Mouse (Mus musculus) embryonic facial prominence, embryonic 11.5 days (tissue): ENCODE results near the gene Lrrk1. TPM values are rescaled to one million over a fixed set of nuclear protein-coding genes. Genes with fewer than 3 reads are reported as not detected.
A peak's percentile ranks its signal among the peaks of the same experiment; 100 is the strongest.

Experiments
- ATAC-seq: fragments of 200-750 bp; cut with Nextera tagmentation; replicated peaks from 2 replicates; pipeline ENCODE4 v1.8.0; 2017; ENCODE audit warnings: low read depth; ENCODE audit not compliant: insufficient number of reproducible peaks, low FRiP score, low TSS enrichment
- DNase-seq: peaks from one replicate; pipeline ENCODE4 v3.0.0-alpha.2; 2015; ENCODE audit warnings: low spot score
- H3K27ac ChIP-seq: fragments of 300-500 bp; sonication (generic); replicated peaks from 2 replicates; pipeline ENCODE4 v1.5.1; 2014; ENCODE audit warnings: mild to moderate bottlenecking, low read depth, low read length, control low read depth
- H3K27me3 ChIP-seq: fragments of 300-500 bp; sonication (generic); 2 replicates; pipeline ENCODE4 v1.6.1; 2014; ENCODE audit warnings: mild to moderate bottlenecking, low read length, moderate library complexity, mixed read lengths; ENCODE audit not compliant: control insufficient read depth, insufficient read depth
- H3K36me3 ChIP-seq: fragments of 300-500 bp; sonication (generic); replicated peaks from 2 replicates; pipeline ENCODE4 v1.6.1; 2014; ENCODE audit warnings: low read depth, mild to moderate bottlenecking, low read length, moderate library complexity, mixed read lengths; ENCODE audit not compliant: control insufficient read depth, insufficient read depth
- H3K4me1 ChIP-seq: fragments of 300-500 bp; sonication (generic); 2 replicates; pipeline ENCODE4 v1.6.1; 2014; ENCODE audit warnings: low read length, mixed read lengths; ENCODE audit not compliant: control insufficient read depth, insufficient read depth
- H3K4me2 ChIP-seq: fragments of 300-500 bp; sonication (generic); 2 replicates; pipeline ENCODE4 v1.6.1; 2014; ENCODE audit warnings: low read depth, mild to moderate bottlenecking, control low read depth, low read length, moderate library complexity
- H3K4me3 ChIP-seq: fragments of 300-500 bp; sonication (generic); 2 replicates; pipeline ENCODE4 v1.5.1; 2014; ENCODE audit warnings: low read depth, low read length, control low read depth
- H3K9ac ChIP-seq: fragments of 300-500 bp; sonication (generic); replicated peaks from 2 replicates; pipeline ENCODE4 v1.6.1; 2014; ENCODE audit warnings: mild to moderate bottlenecking, control low read depth, low read length
- H3K9me3 ChIP-seq: fragments of 300-500 bp; sonication (generic); replicated peaks from 2 replicates; pipeline ENCODE4 v1.6.1; 2016; ENCODE audit warnings: mild to moderate bottlenecking, low read length, inconsistent platforms, mixed read lengths; ENCODE audit not compliant: control insufficient read depth
- whole genome bisulfite sequencing: fragments of 180-500 bp; shearing (Covaris S2); extraction: QIAGEN DNeasy Blood & Tissue Kit; methylation state at CpG from one replicate; pipeline ENCODE4 v1.1.7; 2014; 5-methylcytosine and 5-hydroxymethylcytosine counted together
- polyA plus RNA-seq: library from polyadenylated mRNA; unstranded; fragments of >200 nt; fragmentation: Nextera tagmentation; extraction: Ambion mirVana; gene quantifications from 2 replicates; pipeline ENCODE4 v1.2.1, GENCODE M21; 2014

Gene Lrrk1
- polyA plus RNA-seq, 1 experiment from 2014 or later, result 3.1 TPM

- Histone ChIP-seq H3K4me2 (no peak overlapping the region), H3K27me3 (no peaks in the 10 kb centered on the region), H3K9ac (no peak overlapping the region), H3K4me1 (no peaks in the 10 kb centered on the region), H3K36me3 (no peaks in the 10 kb centered on the region), H3K4me3 (no peak overlapping the region), H3K9me3 (no peaks in the 10 kb centered on the region), H3K27ac (no peak overlapping the region)
- DNase-seq (no peak), ATAC-seq (no peak)
- 88% methylated on average over 5 of the region's 5 CpGs for WGBS
Observed at GRCm38 (mm10) chr7:66343307-66343706, 44.8 kb downstream of the Lrrk1 start.

GRCm38 (mm10) chr7:66342831-66343230, 45.3 kb downstream of the Lrrk1 start:
- Histone ChIP-seq H3K27ac (no peak overlapping the region), H3K4me2 (no peak overlapping the region), H3K9me3 (no peaks in the 10 kb centered on the region), H3K27me3 (no peaks in the 10 kb centered on the region), H3K9ac (no peak overlapping the region), H3K4me3 (no peak overlapping the region), H3K4me1 (no peaks in the 10 kb centered on the region), H3K36me3 (no peaks in the 10 kb centered on the region)
- ATAC-seq, result no peak
- no peak for DNase-seq
- 69% methylated on average over 6 of the region's 6 CpGs for WGBS

- 36% methylated on average over 4 of the region's 4 CpGs for WGBS
- H3K9ac ChIP-seq, result no peak overlapping the region
- H3K27me3 ChIP-seq, result no peaks in the 10 kb centered on the region
- no peaks in the 10 kb centered on the region for H3K4me1 ChIP-seq
- DNase-seq (peak; percentile 56), ATAC-seq (no peak)
- no peaks in the 10 kb centered on the region for H3K36me3 ChIP-seq
- no peak overlapping the region for H3K4me2 ChIP-seq
- H3K27ac ChIP-seq, result no peak overlapping the region
- H3K4me3 ChIP-seq, result no peak overlapping the region
- no peaks in the 10 kb centered on the region for H3K9me3 ChIP-seq
Observed at GRCm38 (mm10) chr7:66342323-66342722, 45.8 kb downstream of the Lrrk1 start.

- Histone ChIP-seq H3K4me2 (no peak overlapping the region), H3K27ac (no peak overlapping the region), H3K36me3 (no peaks in the 10 kb centered on the region), H3K4me1 (no peaks in the 10 kb centered on the region), H3K9ac (no peak overlapping the region), H3K9me3 (no peaks in the 10 kb centered on the region), H3K4me3 (no peak overlapping the region), H3K27me3 (no peaks in the 10 kb centered on the region)
- ATAC-seq, result no peak
- DNase-seq, result no peak
- WGBS, result 59% methylated on average over 3 of the region's 3 CpGs
Observed at GRCm38 (mm10) chr7:66340044-66340443, 48.1 kb downstream of the Lrrk1 start.

GRCm38 (mm10) chr7:66339625-66340024, 48.5 kb downstream of the Lrrk1 start:
- no peaks in the 10 kb centered on the region for H3K9me3 ChIP-seq
- DNase-seq (no peak), ATAC-seq (no peak)
- H3K4me3 ChIP-seq, result no peak overlapping the region
- H3K36me3 ChIP-seq, result no peaks in the 10 kb centered on the region
- H3K27ac ChIP-seq, result no peak overlapping the region
- H3K27me3 ChIP-seq, result no peaks in the 10 kb centered on the region
- WGBS, result 52% methylated on average over 5 of the region's 5 CpGs
- no peaks in the 10 kb centered on the region for H3K4me1 ChIP-seq
- no peak overlapping the region for H3K9ac ChIP-seq
- no peak overlapping the region for H3K4me2 ChIP-seq

- ATAC-seq, result no peak
- H3K4me3 ChIP-seq, result no peak overlapping the region
- no peaks in the 10 kb centered on the region for H3K36me3 ChIP-seq
- H3K4me1 ChIP-seq, result no peaks in the 10 kb centered on the region
- no peak overlapping the region for H3K4me2 ChIP-seq
- no peak for DNase-seq
- no peak overlapping the region for H3K27ac ChIP-seq
- 95% methylated on average over 2 of the region's 2 CpGs for WGBS
- no peak overlapping the region for H3K9ac ChIP-seq
- no peaks in the 10 kb centered on the region for H3K27me3 ChIP-seq
- no peaks in the 10 kb centered on the region for H3K9me3 ChIP-seq
Observed at GRCm38 (mm10) chr7:66336955-66337354, 51.2 kb downstream of the Lrrk1 start.

GRCm38 (mm10) chr7:66333906-66334500, 54.1 kb downstream of the Lrrk1 start:
- Histone ChIP-seq H3K9me3 (no peaks in the 10 kb centered on the region), H3K4me3 (no peak overlapping the region), H3K27ac (no peak overlapping the region), H3K9ac (no peak overlapping the region), H3K4me2 (no peak overlapping the region), H3K4me1 (no peaks in the 10 kb centered on the region), H3K27me3 (no peaks in the 10 kb centered on the region), H3K36me3 (no peaks in the 10 kb centered on the region)
- DNase-seq (no peak), ATAC-seq (no peak)
- WGBS, result 87% methylated on average over 4 of the region's 4 CpGs

- H3K4me1 ChIP-seq, result no peaks in the 10 kb centered on the region
- no peak overlapping the region for H3K27ac ChIP-seq
- no peaks in the 10 kb centered on the region for H3K9me3 ChIP-seq
- H3K4me3 ChIP-seq, result no peak overlapping the region
- DNase-seq (no peak), ATAC-seq (no peak)
- no peak overlapping the region for H3K4me2 ChIP-seq
- no peaks in the 10 kb centered on the region for H3K36me3 ChIP-seq
- no peaks in the 10 kb centered on the region for H3K27me3 ChIP-seq
- 90% methylated on average over 8 of the region's 8 CpGs for WGBS
- H3K9ac ChIP-seq, result no peak overlapping the region
Observed at GRCm38 (mm10) chr7:66332340-66332739, 55.8 kb downstream of the Lrrk1 start.
